Comparison of ENCODE assay signal across 8 mouse cellular contexts in the genomic region with DNA sequence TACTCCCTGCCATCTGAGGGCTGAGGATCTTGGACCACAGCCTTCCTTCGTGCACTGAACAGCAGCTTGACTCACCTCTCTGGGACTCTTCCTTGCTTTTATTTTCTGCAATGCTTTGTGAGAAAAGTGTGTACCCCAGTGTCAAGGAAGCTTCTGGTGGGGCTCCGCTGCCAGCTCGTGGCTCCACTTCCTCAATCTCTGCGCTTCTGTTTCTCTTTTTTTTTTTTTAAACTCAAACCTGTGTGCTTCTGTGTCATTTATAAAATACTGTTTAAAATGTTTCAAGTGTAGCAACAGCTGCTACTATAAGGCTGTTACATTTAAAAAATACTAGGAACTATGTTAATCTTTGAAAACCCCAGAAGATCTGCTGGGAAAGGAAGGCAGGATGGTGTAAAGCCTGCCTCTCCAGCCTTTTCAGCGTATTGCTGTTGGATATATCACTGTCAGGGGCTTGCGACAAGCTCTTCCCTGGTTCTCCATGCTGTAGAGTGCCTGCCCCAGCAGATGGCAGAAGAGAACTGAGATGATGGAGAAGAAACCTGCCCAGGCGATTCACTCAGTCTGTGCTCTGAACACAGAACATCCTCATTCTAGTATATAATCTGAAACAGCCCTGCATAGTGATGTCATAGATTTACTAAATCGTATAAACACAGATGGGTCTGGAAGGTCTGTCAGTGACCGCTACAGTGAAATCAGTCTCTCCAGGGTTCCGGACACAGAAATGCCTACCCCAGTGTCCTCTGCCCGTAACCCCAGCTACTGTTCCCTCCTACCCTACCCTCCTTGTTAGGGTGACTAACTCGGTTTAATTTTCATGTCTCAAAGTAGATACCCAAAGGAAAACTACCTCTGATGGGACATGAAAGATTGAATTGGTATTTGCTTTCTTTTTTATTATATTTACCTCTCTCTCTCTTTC.
DNase-seq lines count a peak whose midpoint lies in the region; ATAC-seq and TF ChIP-seq lines count a peak whose summit lies in the region.

No protein-coding gene starts in this region.

- TF ChIP-seq CTCF in heart, adult 2 months (IDR thresholded peaks at IDR 0.05), result peak; percentile 94

- no peaks in the 10 kb centered on the region for H3K79me2 ChIP-seq in heart, adult 2 months (replicated peaks; ENCODE audit: control insufficient read depth, insufficient read depth, low read length)

- H3K27me3 ChIP-seq in embryonic facial prominence, embryonic 11.5 days (ENCODE audit: control insufficient read depth, insufficient read depth, low read length), result no peaks in the 10 kb centered on the region
- no peaks in the 10 kb centered on the region for H3K27me3 ChIP-seq in heart, adult 2 months (ENCODE audit: control insufficient read depth, insufficient read depth, low read length)
- peaks cover 2% of the 10 kb centered on the region; the same call in 1 of the 2 replicates for H3K27me3 ChIP-seq in limb, embryonic 10.5 days (ENCODE audit: low read depth, poor library complexity, severe bottlenecking)
- H3K27me3 ChIP-seq in midbrain, embryonic 12.5 days, result peaks cover 7% of the 10 kb centered on the region; the same call in 1 of the 2 replicates

- WGBS in embryonic facial prominence, embryonic 11.5 days, result 44% methylated on average over 12 of the region's 12 CpGs
- 21% methylated on average over 12 of the region's 12 CpGs for WGBS in heart, adult 2 months
- WGBS in limb, embryonic 10.5 days, result 60% methylated on average over 12 of the region's 12 CpGs
- WGBS in midbrain, embryonic 12.5 days, result 51% methylated on average over 12 of the region's 12 CpGs

- peak; percentile 93 for TF ChIP-seq EP300 in heart, adult 2 months (IDR thresholded peaks at IDR 0.05; ENCODE audit: insufficient read depth, low read depth, low read length)

- H3K27ac ChIP-seq in embryonic facial prominence, embryonic 11.5 days (replicated peaks; ENCODE audit: low read depth, low read length), result no peak overlapping the region
- H3K27ac ChIP-seq in heart, adult 2 months, result no peak overlapping the region
- no peak overlapping the region for H3K27ac ChIP-seq in limb, embryonic 10.5 days
- H3K27ac ChIP-seq in midbrain, embryonic 12.5 days (replicated peaks), result no peak overlapping the region

- H3K4me2 ChIP-seq in embryonic facial prominence, embryonic 11.5 days (ENCODE audit: low read depth, low read length), result no peak overlapping the region
- H3K4me2 ChIP-seq in midbrain, embryonic 12.5 days (replicated peaks), result no peak overlapping the region

- no peak overlapping the region for H3K4me3 ChIP-seq in embryonic facial prominence, embryonic 11.5 days (ENCODE audit: low read depth, low read length)
- H3K4me3 ChIP-seq in heart, adult 2 months, result no peak overlapping the region
- H3K4me3 ChIP-seq in limb, embryonic 10.5 days, result no peak overlapping the region
- H3K4me3 ChIP-seq in midbrain, embryonic 12.5 days, result no peak overlapping the region

- H3K9me3 ChIP-seq in embryonic facial prominence, embryonic 11.5 days (replicated peaks; ENCODE audit: control insufficient read depth, low read length), result no peaks in the 10 kb centered on the region
- no peaks in the 10 kb centered on the region for H3K9me3 ChIP-seq in limb, embryonic 10.5 days (replicated peaks)
- H3K9me3 ChIP-seq in midbrain, embryonic 12.5 days, result no peaks in the 10 kb centered on the region

- intact Hi-C loops in heart, adult 2 months (cut with DNase I), result loop anchor here (1.0 to 10.0 kb wide), 5 partner anchors 28 to 366 kb away; no protein-coding TSS in a partner anchor

- H3K9ac ChIP-seq in embryonic facial prominence, embryonic 11.5 days (replicated peaks; ENCODE audit: low read length), result no peak overlapping the region
- H3K9ac ChIP-seq in heart, adult 2 months (ENCODE audit: low read depth, low read length), result no peak overlapping the region
- no peak overlapping the region for H3K9ac ChIP-seq in midbrain, embryonic 12.5 days (replicated peaks)

- no peaks in the 10 kb centered on the region for H3K36me3 ChIP-seq in embryonic facial prominence, embryonic 11.5 days (replicated peaks; ENCODE audit: control insufficient read depth, insufficient read depth, low read depth, low read length)
- H3K36me3 ChIP-seq in heart, adult 2 months (ENCODE audit: control insufficient read depth, insufficient read depth, low read length), result no peaks in the 10 kb centered on the region
- H3K36me3 ChIP-seq in limb, embryonic 10.5 days, result no peaks in the 10 kb centered on the region
- no peaks in the 10 kb centered on the region for H3K36me3 ChIP-seq in midbrain, embryonic 12.5 days

- no peak for TF ChIP-seq POLR2A in heart, adult 2 months (IDR thresholded peaks at IDR 0.05; ENCODE audit: insufficient read depth, low read depth, low read length)

- H3K4me1 ChIP-seq in embryonic facial prominence, embryonic 11.5 days (ENCODE audit: control insufficient read depth, insufficient read depth, low read length), result no peaks in the 10 kb centered on the region
- peaks cover 7% of the 10 kb centered on the region for H3K4me1 ChIP-seq in heart, adult 2 months (ENCODE audit: control insufficient read depth, insufficient read depth, low read length)
- H3K4me1 ChIP-seq in limb, embryonic 10.5 days, result no peaks in the 10 kb centered on the region
- H3K4me1 ChIP-seq in midbrain, embryonic 12.5 days, result no peaks in the 10 kb centered on the region

- peak; percentile 49 for DNase-seq in adrenal gland, adult 8-10 months
- peak; percentile 84 for DNase-seq in embryonic facial prominence, embryonic 11.5 days (ENCODE audit: low spot score)
- DNase-seq in heart, adult 2 months, result peak; percentile 84
- DNase-seq in kidney, adult 18-20 months, result peak; percentile 78
- DNase-seq in limb, embryonic 10.5 days (ENCODE audit: low spot score), result peak; percentile 65
- DNase-seq in skeletal muscle tissue, adult 2 months (ENCODE audit: low read depth, low spot score), result peak; percentile 62
- peak; percentile 74 for DNase-seq in yolk sac, embryonic 10.5 days (ENCODE audit: low spot score)

- ATAC-seq in embryonic facial prominence, embryonic 11.5 days (replicated peaks; ENCODE audit: insufficient number of reproducible peaks, low FRiP score, low TSS enrichment, low read depth), result peak; percentile 57; the same call in 1 of the 2 replicates
- peak; percentile 52; the same call in 1 of the 2 replicates for ATAC-seq in midbrain, embryonic 12.5 days (ENCODE audit: low FRiP score, low read depth)
